Mouse (Mus musculus) adrenal gland (tissue): ENCODE data around the gene Lhx2.

ENCODE experiments used
- intact Hi-C: fragments of 180-260 bp; cut with DNase I; formaldehyde crosslinking; loops from one replicate; pipeline ENCODE4 v1.15.1; 2025

Gene Lhx2

GRCm38 (mm10) chr2:38404007-38404596 lies 65.0 kb downstream of the Lhx2 start:
- intact Hi-C loops = no loop called here

GRCm38 (mm10) chr2:38405356-38405755 lies 66.3 kb downstream of the Lhx2 start:
- intact Hi-C loops = no loop called here

GRCm38 (mm10) chr2:38409309-38409708 lies 70.2 kb downstream of the Lhx2 start:
- intact Hi-C loops = no loop called here

GRCm38 (mm10) chr2:38410227-38410626 lies 71.1 kb downstream of the Lhx2 start:
- intact Hi-C loops = no loop called here

GRCm38 (mm10) chr2:38412599-38413177 lies 73.6 kb downstream of the Lhx2 start:
- intact Hi-C loops = no loop called here

GRCm38 (mm10) chr2:38417970-38418369 lies 78.9 kb downstream of the Lhx2 start:
- intact Hi-C loops = no loop called here
